Mouse (Mus musculus) E14TG2a.4 (cell line): Measurements from ENCODE around the gene Sdccag8.

Experiments used
- CTCF ChIP-seq: conservative IDR thresholded peaks from 2 replicates; pipeline ENCODE4 v1.5.1; 2014; ENCODE audit warnings: low read length
- POU5F1 ChIP-seq: IDR thresholded peaks from 2 replicates; pipeline ENCODE4 v1.6.1; 2014; ENCODE audit warnings: low read length, borderline replicate concordance

- no peak for TF ChIP-seq CTCF
- TF ChIP-seq POU5F1: no peak
Measured at GRCm38 (mm10) chr1:176934043-176934762, 119.7 kb downstream of the Sdccag8 start.
